Mouse (Mus musculus) liver, postnatal 0 days (tissue): ENCODE data around the gene Cbr1. TPM values are rescaled to one million over a fixed set of nuclear protein-coding genes. Genes with fewer than 3 reads are reported as not detected.
A peak's percentile ranks its signal among the peaks of the same experiment; 100 is the strongest.

Experiments
- ATAC-seq: fragments of 200-750 bp; cut with Nextera tagmentation; 2 replicates; pipeline ENCODE4 v1.8.0; 2017; ENCODE audit warnings: mild to moderate bottlenecking, moderate library complexity
- DNase-seq: peaks from one replicate; pipeline ENCODE4 v3.0.0-alpha.2; 2016
- H3K27ac ChIP-seq: fragments of 300-500 bp; sonication (generic); 2 replicates; pipeline ENCODE4 v1.5.1; 2014; ENCODE audit warnings: antibody characterized with exemption, moderate library complexity, mild to moderate bottlenecking, low read depth
- H3K27me3 ChIP-seq: fragments of 300-500 bp; sonication (generic); 2 replicates; pipeline ENCODE4 v1.6.1; 2014; ENCODE audit warnings: low read length, control low read depth, mixed read lengths; ENCODE audit not compliant: insufficient read depth
- H3K36me3 ChIP-seq: fragments of 300-500 bp; sonication (generic); replicated peaks from 2 replicates; pipeline ENCODE4 v1.6.1; 2014; ENCODE audit warnings: mild to moderate bottlenecking, control low read depth, low read length, moderate library complexity, mixed read lengths; ENCODE audit not compliant: insufficient read depth
- H3K4me1 ChIP-seq: fragments of 300-500 bp; sonication (generic); 2 replicates; pipeline ENCODE4 v1.6.1; 2014; ENCODE audit warnings: antibody characterized with exemption, mild to moderate bottlenecking, control low read depth; ENCODE audit not compliant: insufficient read depth
- H3K4me2 ChIP-seq: fragments of 300-500 bp; sonication (generic); 2 replicates; pipeline ENCODE4 v1.6.1; 2014; ENCODE audit warnings: low read depth, mild to moderate bottlenecking, low read length, moderate library complexity, mixed read lengths
- H3K4me3 ChIP-seq: fragments of 300-500 bp; sonication (generic); 2 replicates; pipeline ENCODE4 v1.5.1; 2014; ENCODE audit warnings: low read depth, low read length
- H3K9ac ChIP-seq: fragments of 300-500 bp; sonication (generic); replicated peaks from 2 replicates; pipeline ENCODE4 v1.6.1; 2014; ENCODE audit warnings: mild to moderate bottlenecking, moderate library complexity
- H3K9me3 ChIP-seq: fragments of 300-500 bp; sonication (generic); 2 replicates; pipeline ENCODE4 v1.6.1; 2016; ENCODE audit warnings: mild to moderate bottlenecking, control low read depth, low read length, mixed read lengths
- CTCF ChIP-seq: sonication (generic); IDR thresholded peaks from 2 replicates; pipeline ENCODE4 v1.5.1; 2016; ENCODE audit warnings: antibody characterized with exemption, low read depth
- EP300 ChIP-seq: IDR thresholded peaks from 2 replicates; pipeline ENCODE4 v1.6.1; 2016; ENCODE audit warnings: antibody characterized with exemption, low read depth, mild to moderate bottlenecking
- WGBS: fragments of 180-500 bp; shearing (Covaris S2); extraction: QIAGEN DNeasy Blood & Tissue Kit; methylation state at CpG from one replicate; pipeline ENCODE4 v1.1.7; 2014; ENCODE audit not compliant: insufficient replicate concordance; 5-methylcytosine and 5-hydroxymethylcytosine counted together
- polyA plus RNA-seq: library from polyadenylated mRNA; unstranded; fragments of >200 nt; fragmentation: Nextera tagmentation; extraction: Ambion mirVana; gene quantifications from 2 replicates; pipeline ENCODE4 v1.2.1, GENCODE M21; 2015

The Cbr1 gene
- polyA plus RNA-seq, 1 experiment from 2014 or later, result 131 TPM

GRCm38 (mm10) chr16:93604481-93604969 is 1.1 kb upstream of the Cbr1 start:
- no peak for TF ChIP-seq EP300
- TF ChIP-seq CTCF, result no peak
- peak overlapping the region; percentile 82 for H3K4me2 ChIP-seq
- H3K4me1 ChIP-seq, result peaks cover 20% of the 10 kb centered on the region

GRCm38 (mm10) chr16:93606146-93606545 is 493 bp downstream of the Cbr1 start:
- Histone ChIP-seq H3K36me3 (0 out of 2 replicates have a peak, but pooled peaks cover 2% of the 10 kb centered on the region), H3K9me3 (no peaks in the 10 kb centered on the region), H3K4me3 (no peak overlapping the region), H3K4me2 (no peak overlapping the region), H3K27me3 (no peaks in the 10 kb centered on the region), H3K9ac (no peak overlapping the region), H3K27ac (no peak overlapping the region), H3K4me1 (peaks cover 20% of the 10 kb centered on the region)
- TF ChIP-seq CTCF (no peak), EP300 (no peak)
- DNase-seq, result no peak
- no peak for ATAC-seq
- 83% methylated on average over 7 of the region's 7 CpGs for WGBS

More at GRCm38 (mm10) chr16:93604481-93604969, 1.1 kb upstream of the Cbr1 start:
- no peaks in the 10 kb centered on the region for H3K27me3 ChIP-seq
- H3K9me3 ChIP-seq, result no peaks in the 10 kb centered on the region
- ATAC-seq (0 out of 2 replicates have a peak, but pooled peaks have one; percentile 1), DNase-seq (no peak)
- H3K27ac ChIP-seq, result peak overlapping the region; percentile 93
- no peaks in the 10 kb centered on the region; the same call in 1 of the 2 replicates for H3K36me3 ChIP-seq
- WGBS, result 11% methylated on average over 16 of the region's 16 CpGs
- H3K9ac ChIP-seq, result peak overlapping the region; percentile 77
- peak overlapping the region; percentile 75 for H3K4me3 ChIP-seq

- TF ChIP-seq EP300 (no peak), CTCF (no peak)
- H3K27ac ChIP-seq, result peak overlapping the region; percentile 63
- peak overlapping the region; percentile 86 for H3K4me2 ChIP-seq
- peaks cover 20% of the 10 kb centered on the region for H3K4me1 ChIP-seq
- no peaks in the 10 kb centered on the region for H3K9me3 ChIP-seq
- H3K4me3 ChIP-seq, result peak overlapping the region; percentile 60
- H3K9ac ChIP-seq, result peak overlapping the region; percentile 74
- DNase-seq (peak; percentile 87), ATAC-seq (0 out of 2 replicates have a peak, but pooled peaks have one; percentile 12)
- 0 out of 2 replicates have a peak, but pooled peaks cover 4% of the 10 kb centered on the region for H3K36me3 ChIP-seq
- under 1% methylated on average over 32 of the region's 32 CpGs for WGBS
- H3K27me3 ChIP-seq, result no peaks in the 10 kb centered on the region
Observed at GRCm38 (mm10) chr16:93607669-93608101, 2.0 kb downstream of the Cbr1 start.

- H3K36me3 ChIP-seq, result 0 out of 2 replicates have a peak, but pooled peaks cover 4% of the 10 kb centered on the region
- TF ChIP-seq CTCF, result no peak
- no peak for TF ChIP-seq EP300
- no peaks in the 10 kb centered on the region for H3K9me3 ChIP-seq
- 62% methylated on average over 7 of the region's 8 CpGs for WGBS
- peak overlapping the region; percentile 60 for H3K4me3 ChIP-seq
- H3K4me1 ChIP-seq, result peaks cover 16% of the 10 kb centered on the region
- H3K27ac ChIP-seq, result no peak overlapping the region
- DNase-seq (no peak), ATAC-seq (no peak)
- H3K9ac ChIP-seq, result 0 out of 2 replicates have a peak overlapping the region, but pooled peaks have one; percentile 74
- H3K27me3 ChIP-seq, result no peaks in the 10 kb centered on the region
- H3K4me2 ChIP-seq, result peak overlapping the region; percentile 86
Observed at GRCm38 (mm10) chr16:93608731-93609130, 3.1 kb downstream of the Cbr1 start.

- Histone ChIP-seq H3K27me3 (no peaks in the 10 kb centered on the region), H3K27ac (no peak overlapping the region), H3K4me1 (peaks cover 8% of the 10 kb centered on the region), H3K4me3 (no peak overlapping the region), H3K36me3 (0 out of 2 replicates have a peak, but pooled peaks cover 4% of the 10 kb centered on the region), H3K4me2 (no peak overlapping the region), H3K9ac (no peak overlapping the region), H3K9me3 (no peaks in the 10 kb centered on the region)
- ATAC-seq (no peak), DNase-seq (no peak)
- TF ChIP-seq CTCF (no peak), EP300 (no peak)
- 87% methylated on average over 4 of the region's 4 CpGs for WGBS
Observed at GRCm38 (mm10) chr16:93609796-93610195, 4.1 kb downstream of the Cbr1 start.

- no peak overlapping the region for H3K4me2 ChIP-seq
- H3K27ac ChIP-seq, result peak overlapping the region; percentile 44; the same call in 1 of the 2 replicates
- no peak for TF ChIP-seq EP300
- TF ChIP-seq CTCF, result no peak
- H3K36me3 ChIP-seq, result 0 out of 2 replicates have a peak, but pooled peaks cover 4% of the 10 kb centered on the region
- WGBS, result 82% methylated on average over 4 of the region's 4 CpGs
- H3K27me3 ChIP-seq, result no peaks in the 10 kb centered on the region
- no peak overlapping the region for H3K4me3 ChIP-seq
- no peaks in the 10 kb centered on the region for H3K9me3 ChIP-seq
- no peak overlapping the region for H3K9ac ChIP-seq
- peak; percentile 13; the same call in 1 of the 2 replicates for ATAC-seq
- H3K4me1 ChIP-seq, result peaks cover 4% of the 10 kb centered on the region
- DNase-seq, result no peak
Observed at GRCm38 (mm10) chr16:93610961-93611360, 5.3 kb downstream of the Cbr1 start.
